Mouse (Mus musculus) WW6 (cell line): Measurements from ENCODE around the gene Nr4a3.

Experiments used
- DNase-seq: peaks from one replicate; pipeline ENCODE4 v3.0.0-alpha.2; 2013; ENCODE audit warnings: low read depth, low spot score

The Nr4a3 gene

DNA sequence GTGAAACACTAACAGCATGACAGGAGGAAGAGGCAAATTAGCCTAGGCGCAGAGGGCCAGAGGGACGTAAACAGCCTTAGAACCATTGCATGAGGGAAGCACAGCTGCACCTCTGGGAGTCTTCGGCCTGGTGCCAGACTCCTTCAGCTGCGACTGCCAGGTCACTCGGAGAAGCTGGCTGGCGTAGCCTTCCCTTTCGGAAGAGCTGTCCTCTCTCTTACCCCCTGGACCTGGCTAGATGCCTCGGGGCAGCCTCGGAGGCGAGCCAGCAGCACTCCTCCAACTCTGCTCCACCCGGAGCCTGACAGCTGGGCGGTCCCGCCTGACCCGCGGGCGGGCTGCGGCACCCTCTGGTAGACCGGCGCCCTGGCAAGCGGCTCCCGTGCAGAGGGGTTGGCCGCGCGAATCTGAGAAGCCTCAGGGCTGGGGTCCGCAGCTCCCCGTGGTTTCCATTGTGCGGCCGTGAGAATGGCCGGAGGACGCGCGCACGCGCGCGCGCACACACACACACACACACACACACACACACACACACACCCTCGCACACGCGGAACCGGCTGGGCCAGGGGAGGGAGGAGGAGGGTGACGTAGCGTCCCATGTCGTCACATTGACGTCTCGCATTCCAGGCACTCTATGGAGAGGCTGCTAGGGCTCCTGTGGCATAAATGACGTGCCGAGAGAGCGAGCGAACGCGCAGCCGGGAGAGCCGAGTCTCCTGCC is at the start of gene Nr4a3:
Gene Nr4a3 (plus strand): TSS at position 663 of the 721 bp plus-strand sequence.
- DNase-seq = no peak

DNA sequence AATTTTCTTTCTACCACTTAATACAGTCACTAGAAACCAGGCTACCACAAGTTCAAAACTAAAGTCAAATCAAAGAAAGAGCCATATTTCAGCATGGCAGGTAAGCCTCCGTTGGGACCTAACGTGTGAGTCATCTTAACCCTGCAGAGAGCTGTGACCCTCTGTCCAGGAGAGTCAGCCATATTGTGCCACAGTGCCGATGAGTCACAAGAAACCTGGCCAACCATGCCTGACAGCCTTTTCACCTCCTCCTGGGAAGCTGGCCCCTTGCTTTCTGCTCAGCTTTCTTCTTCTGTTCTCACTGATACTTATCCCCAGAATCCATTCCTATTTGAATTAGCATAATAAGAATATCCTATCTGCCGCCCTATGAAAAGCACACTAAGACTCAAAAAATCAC is 42.0 kb upstream of the Nr4a3 start:
- DNase-seq = no peak

DNA sequence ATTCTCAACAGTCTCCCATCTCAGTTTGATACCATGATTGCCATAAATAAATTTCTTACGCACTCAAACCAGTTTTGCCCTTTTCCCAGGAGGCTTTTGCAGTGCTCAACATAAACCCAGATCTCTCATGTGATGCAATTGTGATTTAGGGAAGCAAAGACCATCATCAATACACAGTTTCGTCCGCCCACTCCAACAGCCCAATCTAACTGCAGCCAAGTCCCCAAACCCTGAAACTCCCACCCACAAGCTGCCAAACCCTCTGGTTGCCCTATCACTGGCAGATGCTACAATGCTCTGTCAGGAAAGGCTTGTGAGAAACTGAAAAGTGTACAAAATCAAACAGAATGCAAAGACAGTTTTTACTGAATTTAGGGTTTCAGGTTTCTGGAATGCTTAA is 41.5 kb upstream of the Nr4a3 start:
- DNase-seq = no peak

DNA sequence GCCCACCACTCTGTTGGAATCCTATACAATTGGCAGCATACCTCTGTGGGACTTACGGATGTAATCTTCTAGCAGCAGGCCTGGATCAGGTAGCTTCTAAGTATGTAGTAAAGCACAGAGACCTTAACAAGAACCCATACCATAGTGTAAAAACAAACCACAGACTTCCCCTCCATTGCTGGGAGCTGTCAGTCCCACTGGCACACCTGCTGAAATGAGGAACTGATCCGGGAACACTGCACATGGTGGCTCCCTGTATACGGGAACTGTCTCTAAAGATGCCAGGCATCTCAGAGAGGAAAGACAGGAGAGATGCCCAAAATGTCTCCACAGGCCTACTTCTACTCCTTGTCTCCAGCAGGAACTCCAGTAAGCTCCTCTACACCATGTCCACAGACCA is 38.6 kb upstream of the Nr4a3 start:
- no peak for DNase-seq

DNA sequence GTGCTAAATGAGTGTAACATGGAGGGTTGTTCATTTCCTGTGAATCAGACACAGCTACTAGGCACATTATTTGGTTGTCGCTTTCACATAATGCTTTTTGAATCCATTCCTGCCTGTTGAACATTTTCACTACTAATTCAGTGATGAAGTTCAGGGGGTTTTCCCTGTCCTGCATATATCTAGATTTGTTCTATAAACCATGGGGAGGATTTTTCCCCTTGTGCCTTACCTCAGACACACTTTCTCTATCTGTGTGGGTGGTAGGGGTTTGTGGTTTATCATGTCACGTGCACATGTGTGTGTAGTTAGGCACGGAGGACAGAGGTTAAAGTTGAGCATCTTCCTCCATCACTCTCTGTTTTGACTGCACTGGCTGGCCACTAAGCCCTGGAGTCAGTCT is 32.7 kb upstream of the Nr4a3 start:
- DNase-seq = no peak

DNA sequence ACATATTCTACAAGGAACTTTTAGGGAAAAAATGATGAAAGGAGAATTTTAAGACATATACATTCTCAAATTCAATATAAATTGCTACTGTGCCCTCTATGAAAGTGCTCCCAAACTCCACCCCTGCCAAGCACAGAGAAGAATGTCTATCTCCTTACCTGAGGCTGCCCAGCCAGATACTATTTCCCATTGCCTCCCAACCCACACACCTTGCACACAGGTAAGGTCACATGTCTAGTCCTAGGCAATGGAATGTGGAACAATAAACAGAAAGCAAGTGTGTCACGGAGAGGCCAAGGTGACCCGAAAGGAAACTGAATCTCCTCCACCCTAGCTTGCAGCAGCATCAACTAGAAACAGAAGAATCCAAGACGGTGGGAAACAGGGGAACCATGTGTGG is 22.0 kb upstream of the Nr4a3 start:
- DNase-seq = no peak

DNA sequence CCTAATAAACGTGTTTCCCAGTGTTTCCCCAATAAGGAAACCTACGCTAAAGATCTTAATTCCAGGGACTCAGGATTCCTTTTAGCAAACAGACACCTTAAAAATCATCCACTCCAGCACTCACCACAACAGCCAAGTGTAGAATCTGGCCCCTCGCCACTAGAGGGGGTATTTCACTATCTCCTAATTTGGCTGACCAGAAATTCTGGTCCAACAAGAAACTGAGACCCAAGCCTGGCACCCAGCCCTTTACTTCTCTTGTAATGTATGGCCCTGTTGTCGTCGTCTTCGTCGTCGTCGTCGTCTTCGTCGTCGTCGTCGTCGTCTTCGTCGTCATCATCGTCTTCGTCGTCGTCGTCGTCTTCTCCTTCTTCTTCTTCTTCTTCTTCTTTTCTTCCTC is 15.3 kb upstream of the Nr4a3 start:
- no peak for DNase-seq

DNA sequence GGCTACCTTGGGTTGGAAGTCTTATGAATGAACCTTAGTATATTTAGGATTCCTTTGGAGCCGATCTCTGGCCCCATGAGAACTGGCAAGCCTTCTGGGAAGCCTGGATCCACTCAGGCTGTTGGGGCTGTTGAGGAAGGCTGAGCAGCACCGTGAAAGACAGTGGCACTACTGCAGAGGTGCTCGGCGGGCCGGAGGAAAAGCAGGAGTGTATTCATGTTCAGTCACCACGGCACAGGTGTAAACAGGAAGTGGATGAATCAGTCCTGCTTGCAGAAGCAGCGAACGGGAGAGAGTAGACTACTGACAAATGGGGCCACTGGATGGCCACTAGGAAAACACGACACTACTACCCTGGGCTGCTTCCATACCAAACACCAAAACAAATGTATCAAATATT is 10.7 kb upstream of the Nr4a3 start:
- DNase-seq = no peak

DNA sequence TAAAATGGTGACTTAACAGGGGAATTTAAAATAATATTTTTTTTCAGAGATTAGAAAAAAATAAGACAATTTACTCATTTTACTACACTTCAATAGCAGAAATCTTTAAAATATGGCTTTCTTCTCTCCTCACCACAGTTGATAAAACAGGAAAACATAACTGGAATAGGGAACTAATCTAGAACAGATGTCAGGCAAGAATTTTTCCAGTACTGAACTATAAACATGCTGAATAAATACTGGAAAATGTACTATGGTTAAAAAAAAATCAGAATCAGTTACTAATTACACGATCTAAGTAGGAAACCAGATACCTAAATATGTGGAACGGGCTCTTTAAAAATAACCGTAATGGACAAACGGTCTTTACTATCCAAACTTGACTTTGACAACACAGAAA is 7.3 kb upstream of the Nr4a3 start:
- DNase-seq = no peak

DNA sequence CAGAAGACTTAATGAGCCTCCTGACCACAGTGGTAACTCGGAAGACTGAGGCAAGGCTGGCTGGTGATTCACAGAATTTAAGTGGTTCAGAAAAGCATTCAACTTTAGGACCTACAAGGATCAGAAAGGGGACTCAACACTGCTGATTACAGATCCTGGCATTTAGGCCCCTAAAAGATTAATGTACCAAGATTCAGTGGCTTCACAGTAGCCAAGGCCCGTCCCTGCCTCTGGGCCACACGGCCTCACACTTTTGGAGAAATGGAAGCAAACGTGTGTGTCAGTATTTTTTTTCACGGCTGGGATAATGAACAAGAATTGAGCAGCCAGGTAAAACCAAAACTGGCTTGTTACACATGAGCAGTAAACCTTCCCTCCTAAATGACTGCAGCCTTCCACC is 6.1 kb upstream of the Nr4a3 start:
- no peak for DNase-seq

DNA sequence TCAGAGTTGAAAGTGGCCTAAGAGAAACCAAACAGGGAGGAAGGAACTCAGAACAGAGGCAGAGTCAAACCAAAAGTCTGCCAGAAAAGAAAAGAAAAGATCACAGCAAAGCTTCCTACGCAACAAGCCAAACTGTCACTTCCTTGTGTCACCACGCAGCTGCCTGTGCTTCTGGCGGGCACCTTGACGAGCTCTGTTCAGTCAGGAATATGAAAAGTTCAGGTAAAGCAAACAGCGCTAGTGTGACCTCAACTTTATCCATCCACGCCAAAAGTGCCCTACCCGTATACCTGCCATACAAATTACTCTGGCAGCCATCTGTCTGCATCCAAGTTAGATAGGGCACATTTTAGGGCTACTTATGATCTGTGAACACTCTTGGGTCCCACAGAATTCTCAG is 5.2 kb upstream of the Nr4a3 start:
- DNase-seq = no peak

DNA sequence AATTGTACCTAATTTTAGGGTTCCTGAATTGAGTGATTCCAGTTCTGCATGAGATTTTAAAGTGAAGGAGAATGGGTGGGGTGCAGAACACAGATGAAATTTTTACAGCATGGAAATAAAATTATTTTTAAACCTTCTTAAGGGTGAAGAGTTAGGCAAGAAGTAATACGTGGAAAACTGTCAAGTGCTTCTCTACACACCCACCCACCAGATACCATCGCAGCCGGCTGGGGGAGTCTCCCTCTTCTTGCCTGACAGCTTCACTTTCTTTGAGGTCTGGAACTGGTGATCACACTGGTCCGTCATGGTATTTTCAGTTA is 2.5 kb upstream of the Nr4a3 start:
- DNase-seq = no peak

DNA sequence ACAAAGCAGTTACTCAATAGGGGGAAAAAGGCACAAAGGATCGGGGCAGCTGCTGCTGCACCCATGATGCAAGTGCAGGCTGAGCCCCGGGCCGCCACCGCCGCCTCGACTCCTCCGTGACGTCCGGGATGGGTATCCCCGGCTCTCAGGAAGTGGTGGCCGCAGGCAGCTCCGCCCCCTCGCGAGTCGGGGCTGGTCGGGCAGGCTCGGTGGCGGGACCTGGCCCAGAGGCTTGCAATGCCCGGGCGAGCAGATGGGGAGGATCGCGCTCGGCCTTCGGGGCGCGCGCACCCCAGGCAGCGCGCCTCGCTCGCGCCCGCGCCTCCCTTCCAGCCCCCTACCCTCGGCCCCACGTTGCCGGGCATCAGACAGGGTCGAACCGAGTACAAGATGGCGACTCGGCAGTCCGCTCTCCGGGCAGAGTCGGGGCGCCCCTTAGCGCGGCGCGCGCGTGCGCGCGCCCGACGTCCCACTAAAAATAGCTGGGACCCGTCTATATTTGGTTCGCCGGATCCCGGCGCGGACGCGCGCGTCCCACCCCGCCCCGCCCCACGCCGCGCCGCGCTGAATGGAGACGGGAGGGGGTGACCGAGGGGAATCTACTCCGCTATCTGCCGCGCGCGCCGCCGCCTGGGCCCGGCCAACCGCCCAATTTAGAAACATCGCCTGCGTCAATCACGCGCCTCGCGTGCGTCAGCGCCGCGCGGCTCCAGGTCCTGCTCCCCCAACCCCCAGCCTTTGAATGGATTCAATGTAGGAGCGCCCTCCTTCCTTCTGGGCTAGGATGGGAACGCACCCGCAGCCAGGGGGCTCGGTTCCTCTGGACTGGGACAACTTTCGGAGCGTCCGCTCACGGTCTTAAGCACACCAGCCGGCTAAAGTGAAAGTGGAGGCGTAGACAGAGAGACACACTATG is 1.9 kb upstream of the Nr4a3 start:
- peak; percentile 86 for DNase-seq

DNA sequence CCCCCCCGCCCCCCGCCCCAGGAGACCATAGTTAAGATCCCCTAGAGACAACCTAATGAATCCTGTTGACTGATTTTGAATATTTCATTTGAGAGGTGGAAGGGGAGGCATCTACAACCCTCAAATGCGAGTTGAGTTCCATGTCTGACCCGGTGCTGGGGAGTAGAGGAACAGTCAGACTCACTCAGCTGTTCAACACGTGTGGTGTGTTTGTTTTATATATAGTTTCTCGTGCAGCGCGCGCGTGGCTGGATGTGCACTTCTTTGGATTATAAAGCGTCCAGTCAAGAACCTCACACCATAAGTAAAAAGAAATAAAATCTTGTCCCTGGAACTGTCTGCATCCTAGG is 837 bp upstream of the Nr4a3 start:
- DNase-seq = no peak

DNA sequence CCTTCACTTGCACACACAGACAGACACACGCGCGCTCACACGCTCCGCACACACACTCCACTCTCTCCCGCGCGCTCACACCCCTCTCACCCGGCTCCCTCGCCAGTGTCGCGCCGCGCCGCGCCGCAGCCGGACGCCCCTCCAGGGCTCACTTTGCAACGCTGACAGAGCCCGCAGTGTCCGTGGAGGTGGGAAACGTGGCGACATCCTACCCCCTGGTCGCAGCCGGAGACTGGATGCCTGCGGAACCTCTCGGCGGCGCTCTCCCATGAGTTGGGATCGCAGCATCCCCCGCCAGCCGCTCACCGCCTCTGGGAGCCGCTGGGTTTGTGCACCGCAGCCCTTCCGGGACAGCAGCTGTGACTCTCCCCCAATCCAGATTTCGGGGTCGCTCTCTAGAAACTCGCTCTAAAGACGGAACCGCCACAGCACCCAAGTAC is 348 bp downstream of the Nr4a3 start:
- no peak for DNase-seq

DNA sequence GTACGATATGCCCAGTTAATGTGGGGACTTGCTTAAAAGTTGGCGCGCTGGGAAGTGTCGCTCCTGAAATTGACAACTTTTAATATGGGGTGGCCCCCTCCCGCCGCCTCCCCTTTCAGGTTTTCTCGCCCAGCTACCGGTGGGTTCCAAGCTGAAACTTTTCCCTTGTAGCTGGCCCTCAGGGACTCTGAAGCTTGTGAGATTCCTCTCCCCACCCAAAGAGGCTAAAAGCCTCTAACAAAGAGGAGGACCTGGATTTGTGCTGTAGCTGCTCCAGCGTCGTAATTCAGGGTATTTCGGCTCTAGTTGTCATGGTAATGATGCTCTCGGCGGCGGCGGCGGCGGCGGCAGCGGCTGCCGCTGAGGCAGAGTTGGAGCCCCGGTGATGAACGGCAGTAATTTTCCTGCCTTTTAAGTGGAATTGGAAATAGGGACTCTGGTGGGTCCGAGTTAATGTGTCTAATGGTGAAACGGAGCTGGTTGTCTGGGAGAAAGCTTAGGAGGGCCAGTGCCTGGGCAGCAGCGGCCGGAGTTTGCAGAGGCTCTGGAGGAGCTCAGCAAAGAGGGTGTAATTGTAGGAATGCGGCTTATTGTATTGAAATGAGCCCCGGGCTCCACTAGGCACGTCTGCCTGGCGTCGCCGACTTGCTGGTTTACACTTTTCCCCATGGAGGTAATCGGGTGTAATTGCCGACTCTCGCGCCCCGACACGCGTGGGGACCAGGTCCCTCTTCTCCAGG is 938 bp downstream of the Nr4a3 start:
- DNase-seq = no peak

DNA sequence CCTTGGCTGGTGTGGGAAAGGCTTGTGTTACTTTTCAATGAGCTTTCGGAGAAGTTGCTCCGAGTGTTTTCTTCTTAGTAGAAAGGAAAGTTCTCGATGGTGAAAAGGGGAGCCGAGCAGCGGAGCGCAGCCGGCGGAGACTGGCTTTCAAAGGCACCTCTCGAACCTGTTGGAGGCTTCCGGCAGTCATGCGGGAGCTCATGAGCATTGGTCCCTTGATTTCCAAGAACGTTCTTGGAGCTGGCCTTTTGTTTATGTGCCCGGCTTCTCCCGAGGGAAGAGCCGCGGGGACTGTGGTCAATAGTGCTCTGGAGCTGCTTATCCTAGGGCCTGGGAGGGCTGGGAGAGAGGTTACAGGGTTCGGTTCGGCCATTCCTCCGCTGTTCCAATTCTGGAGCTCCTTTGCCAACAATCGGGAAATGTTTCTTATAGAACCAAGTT is 1.5 kb downstream of the Nr4a3 start:
- no peak for DNase-seq

DNA sequence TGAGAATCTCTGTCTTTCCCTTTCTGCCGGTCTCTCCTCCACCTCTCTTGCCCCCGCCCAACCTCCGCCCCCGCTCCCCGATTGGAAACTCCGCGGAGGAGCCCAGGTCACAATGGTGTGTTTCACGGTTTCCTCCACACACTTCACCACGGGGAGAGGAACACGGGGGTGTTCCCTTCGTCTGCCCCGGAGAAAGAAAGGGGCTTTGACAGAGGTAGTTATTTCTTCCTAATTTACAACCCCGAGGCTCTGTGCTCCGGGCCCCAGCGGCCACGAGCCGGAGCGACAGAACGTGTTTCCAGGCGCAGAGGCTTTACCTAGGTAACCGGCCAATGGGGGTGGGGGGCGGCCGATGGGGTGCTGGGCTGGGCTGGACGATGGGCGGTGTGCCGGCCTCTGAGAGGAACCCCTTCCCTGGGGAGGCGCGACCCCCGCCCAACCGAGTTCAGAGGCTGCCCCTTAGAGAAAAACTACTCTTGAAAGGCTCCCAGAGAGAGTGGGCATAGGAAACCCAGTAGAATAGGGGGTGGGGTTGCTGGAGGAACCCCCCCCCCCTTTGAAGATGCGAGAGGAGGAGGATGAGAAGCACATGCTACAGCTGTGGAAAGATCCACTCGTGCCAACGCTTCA is 2.3 kb downstream of the Nr4a3 start:
- DNase-seq = no peak

DNA sequence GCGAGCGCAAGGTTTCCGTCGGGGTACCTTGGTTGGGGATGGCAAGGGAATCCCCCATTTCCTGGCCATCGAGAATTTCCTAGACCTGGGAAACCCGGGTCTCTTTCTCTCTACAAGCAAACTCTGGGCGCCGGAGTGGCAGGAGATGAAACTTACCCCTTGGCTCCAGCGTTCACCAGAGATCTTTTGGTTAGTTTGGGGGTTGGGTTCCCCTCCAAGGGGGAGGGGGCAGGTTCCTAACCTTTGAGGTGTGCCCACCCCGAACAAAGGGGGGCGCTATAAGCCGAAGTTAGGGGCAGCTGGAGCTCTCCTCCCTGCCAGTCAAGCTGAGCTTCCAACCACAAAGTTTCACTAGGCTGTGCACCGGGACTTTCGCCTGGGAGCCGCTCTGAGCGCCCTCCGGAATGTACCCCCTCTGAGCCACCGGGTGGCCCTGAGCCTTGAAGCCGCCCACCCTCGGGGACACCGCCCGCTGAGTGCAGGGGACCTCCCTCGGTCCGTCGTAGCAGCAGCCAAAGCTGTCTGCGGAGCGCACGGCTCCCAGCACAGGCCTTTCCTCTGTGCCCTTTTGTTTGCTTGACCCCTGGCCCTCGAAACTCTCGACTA is 2.9 kb downstream of the Nr4a3 start:
- DNase-seq = no peak

DNA sequence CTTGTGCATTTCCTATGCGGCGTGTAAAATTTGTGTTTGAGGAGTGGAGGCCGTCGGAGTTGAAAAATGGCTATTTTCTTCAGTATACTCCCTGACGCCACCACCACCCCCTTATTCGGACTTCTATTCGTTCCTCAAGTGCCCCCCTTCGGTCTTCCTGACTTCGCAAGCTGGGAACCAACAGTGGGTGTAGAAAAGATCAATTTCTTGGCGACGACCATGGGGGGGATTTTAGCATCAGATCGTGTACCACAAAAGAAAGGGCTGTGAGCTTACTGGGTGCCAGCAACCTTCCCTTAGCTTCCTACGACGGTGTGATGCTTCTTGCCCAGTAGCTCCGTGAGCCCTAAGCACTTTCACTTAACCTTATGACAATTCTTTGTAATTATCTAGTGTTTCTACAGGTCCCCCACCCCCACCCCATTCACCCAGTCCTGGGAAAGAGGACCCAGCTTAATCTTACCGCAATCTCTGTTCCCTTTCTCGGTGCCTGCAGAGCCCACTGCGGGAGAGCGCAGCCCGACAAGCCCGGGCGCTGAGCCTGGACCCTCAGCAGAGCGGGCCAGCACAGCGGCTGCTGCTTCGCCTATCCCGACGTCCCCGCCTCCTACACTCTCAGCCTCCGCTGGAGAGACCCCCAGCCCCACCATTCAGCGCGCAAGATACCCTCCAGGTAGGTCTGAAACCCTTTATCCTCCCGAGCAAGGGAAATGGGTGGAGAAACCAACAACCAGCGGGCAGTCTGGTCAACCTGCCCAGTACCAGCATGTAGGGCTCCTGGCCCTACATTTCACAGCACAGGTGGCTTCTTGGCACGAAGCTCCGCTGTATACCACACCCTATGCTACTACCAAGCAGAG is 3.7 kb downstream of the Nr4a3 start:
- DNase-seq = no peak

DNA sequence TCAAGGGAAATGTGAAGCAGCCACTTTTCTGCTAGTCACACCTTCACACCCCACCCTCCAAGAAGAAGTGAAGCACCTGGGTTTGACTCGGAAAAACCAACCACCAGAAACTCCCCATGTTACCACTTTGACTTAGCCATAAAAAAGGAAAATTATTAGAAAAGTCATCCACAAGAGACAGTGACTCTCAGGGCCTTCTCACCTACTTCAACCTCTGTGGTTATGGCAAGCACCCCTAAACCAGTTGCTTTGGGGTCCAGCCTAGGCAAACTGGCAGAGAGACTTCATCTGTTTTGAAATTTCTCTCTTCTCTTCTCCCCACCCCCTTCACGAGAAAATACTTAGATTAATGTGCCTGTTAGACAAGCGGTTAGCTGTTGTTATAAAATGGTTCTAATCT is 5.1 kb downstream of the Nr4a3 start:
- DNase-seq = no peak
